Comparison of ENCODE assay signal across 8 mouse cellular contexts in genomic region chr10:61275669-61276110, GRCm38 (mm10). TPM values are rescaled to one million over a fixed set of nuclear protein-coding genes. Genes with fewer than 3 reads are reported as not detected.
DNase-seq lines count a peak whose midpoint lies in the region; ATAC-seq and TF ChIP-seq lines count a peak whose summit lies in the region.

No protein-coding gene starts in this region.

- H3K27me3 ChIP-seq in testis, adult 2 months (ENCODE audit: control insufficient read depth, insufficient read depth, low read length), result no peaks in the 10 kb centered on the region
- H3K27me3 ChIP-seq in heart, embryonic 11.5 days (ENCODE audit: control insufficient read depth, insufficient read depth, low read length), result peaks cover 11% of the 10 kb centered on the region
- peaks cover 46% of the 10 kb centered on the region for H3K27me3 ChIP-seq in midbrain, embryonic 13.5 days

- no peaks in the 10 kb centered on the region for H3K9me3 ChIP-seq in heart, embryonic 11.5 days (replicated peaks; ENCODE audit: control insufficient read depth, low read length)
- H3K9me3 ChIP-seq in midbrain, embryonic 13.5 days, result no peaks in the 10 kb centered on the region

- no peaks in the 10 kb centered on the region for H3K36me3 ChIP-seq in testis, adult 2 months (ENCODE audit: control insufficient read depth, insufficient read depth, low read length)
- H3K36me3 ChIP-seq in heart, embryonic 11.5 days (ENCODE audit: control insufficient read depth, insufficient read depth, low read length), result no peaks in the 10 kb centered on the region
- H3K36me3 ChIP-seq in midbrain, embryonic 13.5 days, result no peaks in the 10 kb centered on the region

- DNase-seq in testis, postnatal 10 days (ENCODE audit: low spot score), result no peak
- peak; percentile 56 for DNase-seq in brain, embryonic 14.5 days (ENCODE audit: low read depth)
- DNase-seq in kidney, postnatal 14 days, result peak; percentile 52
- peak; percentile 42 for DNase-seq in yolk sac, embryonic 10.5 days (ENCODE audit: low spot score)
- DNase-seq in spleen, postnatal 4 days (ENCODE audit: low spot score in 2 of 2), result no peak

- H3K4me3 ChIP-seq in testis, adult 2 months (ENCODE audit: control insufficient read depth, low read depth, low read length), result no peak overlapping the region
- H3K4me3 ChIP-seq in heart, embryonic 11.5 days (ENCODE audit: low read depth, low read length), result no peak overlapping the region
- no peak overlapping the region for H3K4me3 ChIP-seq in midbrain, embryonic 13.5 days (replicated peaks)

- H3K9ac ChIP-seq in heart, embryonic 11.5 days (ENCODE audit: low read depth, low read length), result peak overlapping the region; percentile 54
- no peak overlapping the region for H3K9ac ChIP-seq in midbrain, embryonic 13.5 days (replicated peaks)

- TF ChIP-seq POLR2A in testis, adult 2 months (IDR thresholded peaks at IDR 0.05; ENCODE audit: control insufficient read depth, low read depth, low read length), result no peak
- no peak for TF ChIP-seq POLR2A in brain, embryonic 14.5 days (IDR thresholded peaks at IDR 0.05; ENCODE audit: borderline replicate concordance, extremely low read depth, insufficient read depth, insufficient read length, poor library complexity, severe bottlenecking)

- ATAC-seq in heart, embryonic 11.5 days (replicated peaks; ENCODE audit: insufficient number of reproducible peaks, low FRiP score, low TSS enrichment), result peak; percentile 5; the same call in 1 of the 2 replicates
- peak; percentile 47 for ATAC-seq in midbrain, embryonic 13.5 days

- WGBS in heart, embryonic 11.5 days (ENCODE audit: insufficient replicate concordance), result 6% methylated on average over 5 of the region's 5 CpGs
- 3% methylated on average over 5 of the region's 5 CpGs for WGBS in midbrain, embryonic 13.5 days

- H3K27ac ChIP-seq in testis, adult 2 months (ENCODE audit: control insufficient read depth, insufficient read depth, low read depth, low read length), result no peak overlapping the region
- no peak overlapping the region for H3K27ac ChIP-seq in heart, embryonic 11.5 days (ENCODE audit: low read depth, low read length)
- no peak overlapping the region for H3K27ac ChIP-seq in midbrain, embryonic 13.5 days

- H3K4me1 ChIP-seq in testis, adult 2 months (ENCODE audit: control insufficient read depth, insufficient read depth, low read length), result peaks cover 12% of the 10 kb centered on the region
- H3K4me1 ChIP-seq in heart, embryonic 11.5 days (ENCODE audit: control insufficient read depth, insufficient read depth, low read length), result peaks cover 18% of the 10 kb centered on the region
- H3K4me1 ChIP-seq in midbrain, embryonic 13.5 days (replicated peaks), result peaks cover 10% of the 10 kb centered on the region; the same call in 1 of the 2 replicates

- TF ChIP-seq CTCF in testis, adult 2 months (IDR thresholded peaks at IDR 0.05; ENCODE audit: control insufficient read depth, insufficient read depth, insufficient replicate concordance, low read depth, low read length), result peak; percentile 46; the same call in 1 of the 2 replicates
- TF ChIP-seq CTCF in brain, embryonic 14.5 days (IDR thresholded peaks at IDR 0.05; ENCODE audit: borderline replicate concordance, extremely low read depth, insufficient read depth, insufficient read length), result peak; percentile 74

- H3K4me2 ChIP-seq in heart, embryonic 11.5 days, result peak overlapping the region; percentile 45
- H3K4me2 ChIP-seq in midbrain, embryonic 13.5 days (replicated peaks), result 0 out of 2 replicates have a peak overlapping the region, but pooled peaks have one; percentile 13

RNA-seq across cellular contexts. Expression of gene Adamts14, which starts 2.5 kb away (rescaled TPM):
- 0.61 and 0.77 TPM in 2 replicates for polyA plus RNA-seq in testis, adult 2 months (2012; rRNA removed)
- 0.44 and 1.3 TPM in 2 replicates for polyA plus RNA-seq in brain, embryonic 14.5 days (2012; rRNA removed)
- 0.59 and 0.64 TPM in 2 replicates for polyA plus RNA-seq in heart, embryonic 11.5 days (2014; fragmentation: Nextera tagmentation; extraction: Ambion mirVana)
- 0.24 and 0.28 TPM in 2 replicates for polyA plus RNA-seq in midbrain, embryonic 13.5 days (2015; fragmentation: Nextera tagmentation; extraction: Ambion mirVana)

RNA-seq across cellular contexts. Expression of gene Prf1, which starts 21.9 kb away (rescaled TPM):
- polyA plus RNA-seq in testis, adult 2 months (2012; rRNA removed), result not detected in 2 replicates
- 0.04 TPM in 1 of 2 replicates, not detected in the other for polyA plus RNA-seq in brain, embryonic 14.5 days (2012; rRNA removed)
- 0.10 TPM in 1 of 2 replicates, not detected in the other for polyA plus RNA-seq in heart, embryonic 11.5 days (2014; fragmentation: Nextera tagmentation; extraction: Ambion mirVana)
- polyA plus RNA-seq in midbrain, embryonic 13.5 days (2015; fragmentation: Nextera tagmentation; extraction: Ambion mirVana), result not detected in 2 replicates

Comparison
In these comparisons a context has a peak if more than half of its experiments do, and no peak if none do; other contexts are left out.
1. DNase-seq: peak in brain, embryonic 14.5 days (single experiment), kidney, postnatal 14 days (single experiment) and yolk sac, embryonic 10.5 days (single experiment); none in testis, postnatal 10 days (single experiment) and spleen, postnatal 4 days (0 of 2).